Mouse (Mus musculus): ENCODE results near the gene Gtf2ird1. TPM values are rescaled to one million over a fixed set of nuclear protein-coding genes. Genes with fewer than 3 reads are reported as not detected.
A peak's percentile ranks its signal among the peaks of the same experiment; 100 is the strongest.

Gtf2ird1 gene
- polyA plus RNA-seq, 1 experiment = 31.9 TPM

GRCm38 (mm10) chr5:134439481-134439880 lies 17.0 kb downstream of the Gtf2ird1 start:
- no peak overlapping the region for H3K4me3 ChIP-seq (ENCODE audit: insufficient read depth, low read length)
- H3K27ac ChIP-seq (ENCODE audit: insufficient read depth, low read length) = no peak overlapping the region
- H3K4me1 ChIP-seq (ENCODE audit: control insufficient read depth, insufficient read depth, low read length) = peaks cover 3% of the 10 kb centered on the region
- no peak for TF ChIP-seq POLR2A (IDR thresholded peaks at IDR 0.05; ENCODE audit: extremely low read depth, insufficient read depth, low read length)
- TF ChIP-seq CTCF (IDR thresholded peaks at IDR 0.05; ENCODE audit: extremely low read depth, insufficient read depth, low read length) = no peak

DNA sequence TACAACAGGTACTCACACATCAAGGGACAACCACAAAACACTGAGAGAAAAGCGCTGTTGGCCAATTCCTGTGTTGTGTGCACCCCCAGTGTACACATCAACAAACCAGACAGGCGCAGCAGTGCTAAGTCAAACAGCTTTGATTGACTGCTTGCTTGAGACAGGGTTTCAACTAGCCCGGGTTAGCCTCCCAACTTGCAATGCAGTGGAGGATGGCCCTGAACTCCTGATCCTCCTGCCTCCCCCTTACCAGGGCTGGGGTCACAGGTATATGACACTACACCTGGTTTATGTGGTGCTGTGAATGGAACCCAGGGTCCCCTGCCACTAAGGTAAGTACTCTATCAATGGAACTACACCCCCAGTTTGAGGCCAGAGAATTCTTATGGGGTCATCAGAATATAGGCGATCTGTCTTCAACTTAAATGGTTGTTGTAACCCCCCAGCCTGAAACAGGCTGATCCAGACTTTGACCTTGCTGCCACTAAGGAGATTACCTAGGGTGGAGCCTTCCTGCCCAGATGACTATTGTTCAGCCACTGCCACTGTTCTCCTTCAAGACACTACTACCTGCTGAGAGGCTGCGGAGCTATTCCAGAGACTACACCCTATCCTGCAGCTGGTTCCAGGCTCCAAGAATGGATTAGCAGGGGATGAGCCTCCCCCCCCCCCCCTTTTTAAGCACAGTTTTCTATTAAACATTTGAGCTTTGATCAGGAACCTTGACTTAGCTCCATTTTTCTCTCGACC lies 17.7 kb downstream of the Gtf2ird1 start:
- Histone ChIP-seq H3K4me3 (ENCODE audit: insufficient read depth, low read length) (no peak overlapping the region), H3K27ac (ENCODE audit: insufficient read depth, low read length) (no peak overlapping the region), H3K4me1 (ENCODE audit: control insufficient read depth, insufficient read depth, low read length) (peaks cover 3% of the 10 kb centered on the region)
- TF ChIP-seq CTCF (IDR thresholded peaks at IDR 0.05; ENCODE audit: extremely low read depth, insufficient read depth, low read length) = no peak
- TF ChIP-seq POLR2A (IDR thresholded peaks at IDR 0.05; ENCODE audit: extremely low read depth, insufficient read depth, low read length) = no peak

GRCm38 (mm10) chr5:134437459-134437827 lies 19.1 kb downstream of the Gtf2ird1 start:
- Histone ChIP-seq H3K4me1 (ENCODE audit: control insufficient read depth, insufficient read depth, low read length) (peaks cover 3% of the 10 kb centered on the region), H3K27ac (ENCODE audit: insufficient read depth, low read length) (peak overlapping the region; percentile 43; the same call in 1 of the 2 replicates), H3K4me3 (ENCODE audit: insufficient read depth, low read length) (no peak overlapping the region)
- no peak for TF ChIP-seq CTCF (IDR thresholded peaks at IDR 0.05; ENCODE audit: extremely low read depth, insufficient read depth, low read length)
- no peak for TF ChIP-seq POLR2A (IDR thresholded peaks at IDR 0.05; ENCODE audit: extremely low read depth, insufficient read depth, low read length)

DNA sequence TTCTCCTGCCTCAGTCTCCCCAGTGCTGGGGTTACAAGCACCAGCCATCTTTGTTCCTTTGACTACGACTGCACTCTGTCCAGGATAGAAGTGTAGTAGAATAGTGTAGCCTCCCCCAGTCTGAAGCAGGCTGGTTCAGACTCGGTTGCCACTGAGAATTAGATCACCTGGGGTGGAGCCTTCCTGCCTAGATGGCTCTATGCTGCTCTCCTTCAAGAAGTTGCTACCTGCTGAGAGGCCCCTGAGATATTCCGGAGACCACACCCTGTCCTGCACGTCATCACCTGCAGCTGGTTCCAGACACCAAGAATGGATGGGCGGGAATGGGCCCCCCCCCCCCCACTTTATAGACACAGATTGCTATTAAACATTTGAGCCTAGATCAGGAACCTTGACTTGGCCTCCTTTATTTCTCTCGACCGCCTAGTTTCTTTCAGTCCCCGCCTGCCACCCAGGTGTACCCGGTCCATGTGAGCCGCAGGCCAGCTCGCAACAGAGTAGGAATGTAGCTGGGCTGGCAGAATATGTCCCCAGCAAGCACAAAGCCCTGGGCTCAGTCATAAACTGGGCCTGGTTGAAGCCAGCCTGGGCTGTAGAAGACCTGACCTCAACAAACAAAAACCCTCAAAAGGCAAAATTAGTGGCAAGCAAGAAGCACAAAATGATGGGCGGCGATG lies 19.6 kb downstream of the Gtf2ird1 start:
- Histone ChIP-seq H3K4me1 (ENCODE audit: control insufficient read depth, insufficient read depth, low read length) (peaks cover 3% of the 10 kb centered on the region), H3K27ac (ENCODE audit: insufficient read depth, low read length) (peak overlapping the region; percentile 43; the same call in 1 of the 2 replicates), H3K4me3 (ENCODE audit: insufficient read depth, low read length) (no peak overlapping the region)
- TF ChIP-seq POLR2A (IDR thresholded peaks at IDR 0.05; ENCODE audit: extremely low read depth, insufficient read depth, low read length) = no peak

GRCm38 (mm10) chr5:134435836-134436331 lies 20.6 kb downstream of the Gtf2ird1 start:
- peaks cover 3% of the 10 kb centered on the region for H3K4me1 ChIP-seq (ENCODE audit: control insufficient read depth, insufficient read depth, low read length)
- no peak overlapping the region for H3K4me3 ChIP-seq (ENCODE audit: insufficient read depth, low read length)
- TF ChIP-seq POLR2A (IDR thresholded peaks at IDR 0.05; ENCODE audit: extremely low read depth, insufficient read depth, low read length) = no peak
- TF ChIP-seq CTCF (IDR thresholded peaks at IDR 0.05; ENCODE audit: extremely low read depth, insufficient read depth, low read length) = no peak
- no peak overlapping the region for H3K27ac ChIP-seq (ENCODE audit: insufficient read depth, low read length)

- Histone ChIP-seq H3K27ac (ENCODE audit: insufficient read depth, low read length) (no peak overlapping the region), H3K4me1 (ENCODE audit: control insufficient read depth, insufficient read depth, low read length) (peaks cover 3% of the 10 kb centered on the region; the same call in 1 of the 2 replicates), H3K4me3 (ENCODE audit: insufficient read depth, low read length) (no peak overlapping the region)
- no peak for TF ChIP-seq POLR2A (IDR thresholded peaks at IDR 0.05; ENCODE audit: extremely low read depth, insufficient read depth, low read length)
- TF ChIP-seq CTCF (IDR thresholded peaks at IDR 0.05; ENCODE audit: extremely low read depth, insufficient read depth, low read length) = no peak
These were observed 23.4 kb downstream of the Gtf2ird1 start for GRCm38 (mm10) chr5:134433137-134433536.

GRCm38 (mm10) chr5:134430087-134430486 lies 26.4 kb downstream of the Gtf2ird1 start:
- Histone ChIP-seq H3K4me3 (ENCODE audit: insufficient read depth, low read length) (no peak overlapping the region), H3K4me1 (ENCODE audit: control insufficient read depth, insufficient read depth, low read length) (0 out of 2 replicates have a peak, but pooled peaks cover 2% of the 10 kb centered on the region), H3K27ac (ENCODE audit: insufficient read depth, low read length) (no peak overlapping the region)
- no peak for TF ChIP-seq CTCF (IDR thresholded peaks at IDR 0.05; ENCODE audit: extremely low read depth, insufficient read depth, low read length)
- no peak for TF ChIP-seq POLR2A (IDR thresholded peaks at IDR 0.05; ENCODE audit: extremely low read depth, insufficient read depth, low read length)

DNA sequence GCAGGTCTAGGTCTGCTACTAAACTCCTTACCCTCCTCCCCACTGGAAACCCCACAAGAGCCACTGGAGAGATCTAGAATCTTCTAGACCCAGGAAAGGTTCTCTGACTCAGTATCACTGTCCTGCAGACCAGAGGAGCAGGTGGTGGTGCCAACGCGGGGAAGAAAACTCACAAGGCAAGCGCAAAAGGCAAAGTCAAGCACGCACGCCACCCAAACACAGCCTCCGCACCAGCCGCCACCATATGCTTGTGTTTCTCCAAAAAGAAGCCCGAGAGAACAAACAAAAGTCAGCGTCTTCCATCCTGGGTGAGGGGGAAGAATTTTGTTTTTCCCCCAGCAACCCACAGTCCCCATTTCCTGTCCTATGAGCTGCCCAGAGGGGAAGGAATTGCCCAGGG lies 28.9 kb downstream of the Gtf2ird1 start:
- TF ChIP-seq POLR2A (IDR thresholded peaks at IDR 0.05; ENCODE audit: extremely low read depth, insufficient read depth, low read length) = no peak
- TF ChIP-seq CTCF (IDR thresholded peaks at IDR 0.05; ENCODE audit: extremely low read depth, insufficient read depth, low read length) = no peak
- Histone ChIP-seq H3K4me3 (ENCODE audit: insufficient read depth, low read length) (no peak overlapping the region), H3K27ac (ENCODE audit: insufficient read depth, low read length) (no peak overlapping the region), H3K4me1 (ENCODE audit: control insufficient read depth, insufficient read depth, low read length) (0 out of 2 replicates have a peak, but pooled peaks cover 2% of the 10 kb centered on the region)

DNA sequence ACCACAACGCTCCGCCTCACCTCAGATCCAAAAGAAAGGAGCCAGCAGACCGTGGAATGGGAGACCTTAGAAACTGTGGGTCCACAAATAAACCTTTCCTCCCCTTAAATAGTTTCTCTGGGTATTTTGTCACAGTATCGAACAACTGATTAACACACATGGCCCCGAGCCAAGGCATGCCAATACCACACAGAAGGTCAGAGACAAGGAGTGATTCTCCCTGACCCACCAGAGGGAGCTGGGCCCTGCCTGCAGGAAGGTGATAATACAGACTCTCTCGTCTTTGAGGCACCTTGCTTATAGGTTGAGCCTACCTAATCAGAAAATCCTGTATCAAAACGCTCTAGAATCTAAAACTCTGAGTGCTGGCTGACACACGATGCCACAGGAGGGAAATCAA lies 30.9 kb downstream of the Gtf2ird1 start:
- Histone ChIP-seq H3K4me3 (ENCODE audit: insufficient read depth, low read length) (no peak overlapping the region), H3K27ac (ENCODE audit: insufficient read depth, low read length) (no peak overlapping the region), H3K4me1 (ENCODE audit: control insufficient read depth, insufficient read depth, low read length) (0 out of 2 replicates have a peak, but pooled peaks cover 2% of the 10 kb centered on the region)
- TF ChIP-seq CTCF (IDR thresholded peaks at IDR 0.05; ENCODE audit: extremely low read depth, insufficient read depth, low read length) = no peak
- no peak for TF ChIP-seq POLR2A (IDR thresholded peaks at IDR 0.05; ENCODE audit: extremely low read depth, insufficient read depth, low read length)
